Mouse (Mus musculus) heart, adult 2 months (tissue): ENCODE results near the gene Ppp2r1b.

ENCODE experiments used
- CTCF ChIP-seq: fragments of 200-600 bp; IDR thresholded peaks from 2 replicates; pipeline ENCODE4 v1.8.1; 2022; ENCODE audit warnings: antibody characterized with exemption, mild to moderate bottlenecking, moderate library complexity
- POLR2A ChIP-seq: fragments of 200-500 bp; IDR thresholded peaks from 2 replicates; pipeline ENCODE4 v1.6.1; 2011; ENCODE audit warnings: mild to moderate bottlenecking, low read depth, low read length, control low read depth; ENCODE audit not compliant: insufficient read depth

- no peak for TF ChIP-seq POLR2A
- no peak for TF ChIP-seq CTCF
These were observed 84.9 kb downstream of the Ppp2r1b start for GRCm38 (mm10) chr9:50929986-50930385.
